12 mouse cellular contexts compared by ENCODE assay signal in the genomic region with DNA sequence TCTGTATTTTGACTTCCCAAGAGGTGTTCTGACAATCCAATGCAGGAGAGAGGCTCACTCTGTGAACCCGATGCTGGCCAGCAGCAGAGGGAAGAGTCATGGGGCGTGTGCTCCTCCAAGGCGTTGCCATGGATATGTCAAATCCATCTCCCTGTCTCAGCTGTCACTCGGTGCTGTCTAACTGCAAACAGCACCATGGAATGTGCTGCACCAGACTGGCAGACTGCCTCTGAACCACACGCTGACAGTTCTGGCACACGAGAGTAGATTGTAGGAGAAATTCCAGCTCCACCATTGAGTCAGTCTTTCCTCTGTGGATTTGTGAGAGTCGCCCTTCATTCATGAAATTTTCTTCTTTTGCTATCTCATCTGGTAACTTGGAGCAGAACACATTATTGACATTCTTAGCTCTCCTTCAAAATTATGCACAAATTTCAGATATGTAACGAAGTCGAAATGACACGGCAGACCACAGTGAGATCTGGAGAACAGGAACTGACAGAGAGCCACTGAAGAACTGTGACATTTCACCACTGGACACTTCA. TPM values are rescaled to one million over a fixed set of nuclear protein-coding genes. Genes with fewer than 3 reads are reported as not detected.
A peak's percentile ranks its signal among the peaks of the same experiment; 100 is the strongest.
DNase-seq lines count a peak whose midpoint lies in the region; ATAC-seq and TF ChIP-seq lines count a peak whose summit lies in the region.
"Had no signal": no experiment of that assay in that cellular context is flagged by ENCODE, and none has a peak within 500 bp of the region (broad histone marks: within the 10 kb centered on the region; RNA-seq: fewer than 3 reads in every experiment).

No protein-coding gene starts in this region.

- H3K27me3 ChIP-seq in heart, embryonic 12.5 days (replicated peaks): no peaks in the 10 kb centered on the region
- H3K27me3 ChIP-seq in lung, postnatal 0 days (replicated peaks; ENCODE audit: insufficient read depth, low read length): no peaks in the 10 kb centered on the region
- H3K27me3 ChIP-seq in limb, embryonic 10.5 days (ENCODE audit: low read depth, poor library complexity, severe bottlenecking): no peaks in the 10 kb centered on the region
- H3K27me3 ChIP-seq: embryonic facial prominence, embryonic 12.5 days; limb, embryonic 15.5 days had no signal

- no peak for TF ChIP-seq POLR2A in lung, adult 2 months (IDR thresholded peaks at IDR 0.05; ENCODE audit: borderline replicate concordance, extremely low read depth, low read depth, low read length)
- no peak for TF ChIP-seq POLR2A in embryonic fibroblast, embryonic 13.5 days (IDR thresholded peaks at IDR 0.05; ENCODE audit: low read depth, low read length)

- 35% methylated on average over 10 of the region's 10 CpGs for WGBS in heart, embryonic 12.5 days
- WGBS in lung, postnatal 0 days: 34% methylated on average over 10 of the region's 10 CpGs
- 45% methylated on average over 10 of the region's 10 CpGs for WGBS in lung, adult 2 months
- 71% methylated on average over 10 of the region's 10 CpGs for WGBS in limb, embryonic 10.5 days

- peaks cover 3% of the 10 kb centered on the region; the same call in 1 of the 2 replicates for H3K9me3 ChIP-seq in heart, embryonic 12.5 days (replicated peaks)
- H3K9me3 ChIP-seq in lung, postnatal 0 days (ENCODE audit: low read length): no peaks in the 10 kb centered on the region
- H3K9me3 ChIP-seq in limb, embryonic 10.5 days (replicated peaks): 0 out of 2 replicates have a peak, but pooled peaks cover 1% of the 10 kb centered on the region
- H3K9me3 ChIP-seq: embryonic facial prominence, embryonic 12.5 days; limb, embryonic 15.5 days; midbrain, embryonic 10.5 days had no signal

- no peak overlapping the region for H3K4me3 ChIP-seq in heart, embryonic 12.5 days
- H3K4me3 ChIP-seq in lung, postnatal 0 days (ENCODE audit: low read depth, low read length): no peak overlapping the region
- no peak overlapping the region for H3K4me3 ChIP-seq in lung, adult 2 months (replicated peaks; ENCODE audit: extremely low read depth, low read depth, low read length)
- H3K4me3 ChIP-seq in embryonic fibroblast, embryonic 13.5 days (ENCODE audit: insufficient read depth, low read length): no peak overlapping the region
- no peak overlapping the region for H3K4me3 ChIP-seq in limb, embryonic 10.5 days
- H3K4me3 ChIP-seq: embryonic facial prominence, embryonic 12.5 days; gastrocnemius, adult 2 months; limb, embryonic 15.5 days; midbrain, embryonic 10.5 days had no signal

- H3K4me1 ChIP-seq in heart, embryonic 12.5 days (replicated peaks): peaks cover 7% of the 10 kb centered on the region
- H3K4me1 ChIP-seq in lung, postnatal 0 days (ENCODE audit: insufficient read depth, low read depth, low read length): no peaks in the 10 kb centered on the region
- H3K4me1 ChIP-seq in lung, adult 2 months (ENCODE audit: control insufficient read depth, insufficient read depth, low read length): no peaks in the 10 kb centered on the region
- no peaks in the 10 kb centered on the region for H3K4me1 ChIP-seq in embryonic fibroblast, embryonic 13.5 days (ENCODE audit: control insufficient read depth, insufficient read depth, low read length)
- H3K4me1 ChIP-seq in limb, embryonic 10.5 days: no peaks in the 10 kb centered on the region
- H3K4me1 ChIP-seq: embryonic facial prominence, embryonic 12.5 days; limb, embryonic 15.5 days; midbrain, embryonic 10.5 days had no signal

- no peak overlapping the region for H3K27ac ChIP-seq in heart, embryonic 12.5 days (ENCODE audit: poor library complexity, severe bottlenecking)
- H3K27ac ChIP-seq in lung, postnatal 0 days (ENCODE audit: low read length): no peak overlapping the region
- H3K27ac ChIP-seq in embryonic fibroblast, embryonic 13.5 days (ENCODE audit: insufficient read depth, low read length): peak overlapping the region; percentile 22; the same call in 1 of the 2 replicates
- no peak overlapping the region for H3K27ac ChIP-seq in limb, embryonic 10.5 days
- H3K27ac ChIP-seq: embryonic facial prominence, embryonic 12.5 days; gastrocnemius, adult 2 months; limb, embryonic 15.5 days; midbrain, embryonic 10.5 days had no signal

- 0 out of 2 replicates have a peak overlapping the region, but pooled peaks have one; percentile 12 for H3K4me2 ChIP-seq in heart, embryonic 12.5 days
- no peak overlapping the region for H3K4me2 ChIP-seq in lung, postnatal 0 days (replicated peaks; ENCODE audit: low read depth, low read length)
- H3K4me2 ChIP-seq: embryonic facial prominence, embryonic 12.5 days; limb, embryonic 15.5 days had no signal

- TF ChIP-seq CTCF in lung, postnatal 0 days (IDR thresholded peaks at IDR 0.05): no peak
- no peak for TF ChIP-seq CTCF in lung, adult 2 months (IDR thresholded peaks at IDR 0.05; ENCODE audit: insufficient read depth, low read length)
- TF ChIP-seq CTCF in embryonic fibroblast, embryonic 13.5 days (IDR thresholded peaks at IDR 0.05; ENCODE audit: borderline replicate concordance, insufficient read depth, low read length): no peak

- H3K9ac ChIP-seq in heart, embryonic 12.5 days: peak overlapping the region; percentile 5; the same call in 1 of the 2 replicates
- no peak overlapping the region for H3K9ac ChIP-seq in lung, postnatal 0 days (replicated peaks; ENCODE audit: low read depth)
- H3K9ac ChIP-seq: embryonic facial prominence, embryonic 12.5 days; limb, embryonic 15.5 days had no signal

- no peaks in the 10 kb centered on the region for H3K36me3 ChIP-seq in heart, embryonic 12.5 days
- H3K36me3 ChIP-seq in lung, postnatal 0 days (ENCODE audit: insufficient read depth, low read length): no peaks in the 10 kb centered on the region
- H3K36me3 ChIP-seq in limb, embryonic 10.5 days: no peaks in the 10 kb centered on the region
- H3K36me3 ChIP-seq: embryonic facial prominence, embryonic 12.5 days; limb, embryonic 15.5 days; midbrain, embryonic 10.5 days had no signal

- no peak for TF ChIP-seq EP300 in lung, postnatal 0 days (IDR thresholded peaks at IDR 0.05)

- peak; percentile 13; the same call in 1 of the 2 replicates for ATAC-seq in heart, embryonic 12.5 days (ENCODE audit: insufficient number of reproducible peaks, low FRiP score)
- peak; percentile 72 for ATAC-seq in lung, postnatal 0 days

- DNase-seq in heart, adult 9 months (ENCODE audit: low spot score in 2 of 2): no peak
- peak; percentile 27 for DNase-seq in lung, postnatal 0 days (ENCODE audit: low spot score)
- DNase-seq in lung, adult 2 months: no peak
- peak; percentile 28 for DNase-seq in limb, embryonic 10.5 days (ENCODE audit: low spot score)
- no peak for DNase-seq in cerebellum, adult 8-10 months
- no peak for DNase-seq in spleen, adult 18-20 months

RNA-seq across cellular contexts. Expression of gene F2rl1, which starts 38.1 kb away (rescaled TPM):
- 0.26 TPM in 1 of 2 replicates, not detected in the other for polyA plus RNA-seq in heart, embryonic 12.5 days (2016; fragmentation: Nextera tagmentation; extraction: Ambion mirVana)
- polyA plus RNA-seq in lung, postnatal 0 days (2015; fragmentation: Nextera tagmentation; extraction: Ambion mirVana): 4.3 and 5.6 TPM in 2 replicates
- 10.7 and 12.4 TPM in 2 replicates for polyA plus RNA-seq in lung, adult 2 months (2012; rRNA removed)
- 11.9 and 17.7 TPM in 2 replicates for polyA plus RNA-seq in embryonic fibroblast, embryonic 13.5 days (2011; ENCODE audit: insufficient read length, low read depth, missing spikeins)
- not detected in 2 replicates for polyA plus RNA-seq in limb, embryonic 10.5 days (2016; fragmentation: Nextera tagmentation; extraction: Ambion mirVana)

RNA-seq across cellular contexts. Expression of gene F2r, which starts 55.1 kb away (rescaled TPM):
- polyA plus RNA-seq in heart, embryonic 12.5 days (2016; fragmentation: Nextera tagmentation; extraction: Ambion mirVana): 184 and 192 TPM in 2 replicates
- polyA plus RNA-seq in lung, postnatal 0 days (2015; fragmentation: Nextera tagmentation; extraction: Ambion mirVana): 118 and 134 TPM in 2 replicates
- 116 TPM in 2 replicates for polyA plus RNA-seq in lung, adult 2 months (2012; rRNA removed)
- 268 and 320 TPM in 2 replicates for polyA plus RNA-seq in embryonic fibroblast, embryonic 13.5 days (2011; ENCODE audit: insufficient read length, low read depth, missing spikeins)
- 141 and 143 TPM in 2 replicates for polyA plus RNA-seq in limb, embryonic 10.5 days (2016; fragmentation: Nextera tagmentation; extraction: Ambion mirVana)

Comparison
In these comparisons a context has a peak if more than half of its experiments do, and no peak if none do; other contexts are left out.
1. DNase-seq: peak in lung, postnatal 0 days (single experiment) and limb, embryonic 10.5 days (single experiment); none in heart, adult 9 months (0 of 2), lung, adult 2 months (single experiment), cerebellum, adult 8-10 months (single experiment) and spleen, adult 18-20 months (0 of 2).